Comparison of ENCODE assay signal across 8 mouse cellular contexts in genomic region chr15:80254847-80255645, GRCm38 (mm10). TPM values are rescaled to one million over a fixed set of nuclear protein-coding genes. Genes with fewer than 3 reads are reported as not detected.
A peak's percentile ranks its signal among the peaks of the same experiment; 100 is the strongest.
DNase-seq lines count a peak whose midpoint lies in the region; ATAC-seq lines count a peak whose summit lies in the region.

TSS of gene Atf4 (plus strand) at chr15:80255184.

- peaks cover 15% of the 10 kb centered on the region for H3K79me2 ChIP-seq in macrophage (ENCODE audit: inconsistent target)

- no peaks in the 10 kb centered on the region for H3K27me3 ChIP-seq in hindbrain, embryonic 16.5 days (replicated peaks; ENCODE audit: control insufficient read depth, insufficient read depth, low read length)

- no peaks in the 10 kb centered on the region for H3K9me3 ChIP-seq in hindbrain, embryonic 16.5 days (ENCODE audit: control insufficient read depth, low read length)

- H3K4me3 ChIP-seq in hindbrain, embryonic 16.5 days (ENCODE audit: low read length) = peak within 1 kb of the TSS; percentile 96
- H3K4me3 ChIP-seq in macrophage (ENCODE audit: inconsistent target) = peak within 1 kb of the TSS; percentile 96

- ATAC-seq in hindbrain, embryonic 16.5 days = peak; percentile 97

- peaks cover 26% of the 10 kb centered on the region for H3K4me1 ChIP-seq in hindbrain, embryonic 16.5 days (ENCODE audit: control insufficient read depth, insufficient read depth, low read depth, low read length)

- H3K9ac ChIP-seq in hindbrain, embryonic 16.5 days (ENCODE audit: low read depth, low read length) = peak within 1 kb of the TSS; percentile 100

- under 1% methylated on average over 52 of the region's 62 CpGs for WGBS in hindbrain, embryonic 16.5 days
- WGBS in macrophage (ENCODE audit: missing documents) = under 1% methylated on average over 58 of the region's 62 CpGs

- DNase-seq in WW6 (ENCODE audit: low read depth, low spot score) = peak; percentile 99
- DNase-seq in cerebellum, postnatal 4 days (ENCODE audit: low spot score in 2 of 2) = peak; percentile 91 to 96
- DNase-seq in gastrocnemius, adult 18-20 months (ENCODE audit: low spot score) = peak; percentile 99
- DNase-seq in left cerebral cortex, adult 18-20 months (ENCODE audit: low spot score in 2 of 2) = peak; percentile 98 to 99
- peak; percentile 99 for DNase-seq in right cerebral cortex, adult 18-20 months
- DNase-seq in urinary bladder, postnatal 10 days (ENCODE audit: low spot score) = peak; percentile 95

- peak within 1 kb of the TSS; percentile 95 for H3K4me2 ChIP-seq in hindbrain, embryonic 16.5 days (ENCODE audit: low read length)

- H3K36me3 ChIP-seq in hindbrain, embryonic 16.5 days (ENCODE audit: control insufficient read depth, insufficient read depth, low read length) = peaks cover 27% of the 10 kb centered on the region
- peaks cover 39% of the 10 kb centered on the region for H3K36me3 ChIP-seq in macrophage (ENCODE audit: inconsistent target)

- peak within 1 kb of the TSS; percentile 100 for H3K27ac ChIP-seq in hindbrain, embryonic 16.5 days (ENCODE audit: low read depth, low read length)
- H3K27ac ChIP-seq in macrophage = peak within 1 kb of the TSS; percentile 99

RNA-seq across cellular contexts. Expression of gene Atf4, which starts in this region (rescaled TPM):
- total RNA-seq in gastrocnemius, adult 18-20 months (2021) = 100 to 1,000 TPM; 141 to 165 TPM
- 116 and 117 TPM in 2 replicates for polyA plus RNA-seq in hindbrain, embryonic 16.5 days (2015; fragmentation: Nextera tagmentation; extraction: Ambion mirVana)
- total RNA-seq in left cerebral cortex, adult 18-20 months (2021) = 100 to 1,000 TPM; 126 to 133 TPM
- 100 to 1,000 TPM in 24 of 26 experiments, 10 to 100 TPM in 2; 83.4 to 184 (median 141) TPM for total RNA-seq in macrophage (2018; cell fraction: chromatin; rRNA removed)
- 100 to 1,000 TPM in 25 of 26 experiments, 10 to 100 TPM in 1; 89.8 to 398 (median 191) TPM for total RNA-seq in macrophage (2018; cell fraction: cytosol; rRNA removed)
- total RNA-seq in macrophage (2018; cell fraction: nucleus; rRNA removed) = 100 to 1,000 TPM; 148 to 370 (median 282) TPM
- 80.3 to 97.1 TPM (median 95.4 TPM) in 3 replicates for polyA plus RNA-seq in macrophage (2018)

Comparison
In these comparisons a context has a peak if more than half of its experiments do, and no peak if none do; other contexts are left out.
1. Peak in every context shown above with its lines: DNase-seq, ATAC-seq, H3K4me3 ChIP-seq and H3K27ac ChIP-seq.